Mouse (Mus musculus) forebrain, embryonic 15.5 days (tissue): ENCODE data around the gene Igfbp2. TPM values are rescaled to one million over a fixed set of nuclear protein-coding genes. Genes with fewer than 3 reads are reported as not detected.
A peak's percentile ranks its signal among the peaks of the same experiment; 100 is the strongest.

Experiments
- ATAC-seq: fragments of 200-750 bp; cut with Nextera tagmentation; replicated peaks from 2 replicates; pipeline ENCODE4 v1.8.0; 2017; ENCODE audit warnings: mild to moderate bottlenecking, moderate TSS enrichment, moderate library complexity
- H3K27ac ChIP-seq: fragments of 300-500 bp; sonication (generic); replicated peaks from 2 replicates; pipeline ENCODE4 v1.5.1; 2015; ENCODE audit warnings: mild to moderate bottlenecking, inconsistent platforms
- H3K27me3 ChIP-seq: fragments of 300-500 bp; sonication (generic); 2 replicates; pipeline ENCODE4 v1.6.1; 2015; ENCODE audit warnings: inconsistent platforms
- H3K36me3 ChIP-seq: fragments of 300-500 bp; sonication (generic); 2 replicates; pipeline ENCODE4 v1.6.1; 2015; ENCODE audit warnings: mild to moderate bottlenecking, inconsistent platforms
- H3K4me1 ChIP-seq: fragments of 300-500 bp; sonication (generic); 2 replicates; pipeline ENCODE4 v1.6.1; 2015; ENCODE audit warnings: inconsistent platforms
- H3K4me2 ChIP-seq: fragments of 300-500 bp; sonication (generic); replicated peaks from 2 replicates; pipeline ENCODE4 v1.6.1; 2015; ENCODE audit warnings: mild to moderate bottlenecking, inconsistent platforms
- H3K4me3 ChIP-seq: fragments of 300-500 bp; sonication (generic); 2 replicates; pipeline ENCODE4 v1.5.1; 2015; ENCODE audit warnings: mild to moderate bottlenecking, inconsistent platforms
- H3K9ac ChIP-seq: fragments of 300-500 bp; sonication (generic); replicated peaks from 2 replicates; pipeline ENCODE4 v1.6.1; 2015; ENCODE audit warnings: mild to moderate bottlenecking, inconsistent platforms
- H3K9me3 ChIP-seq: fragments of 300-500 bp; sonication (generic); 2 replicates; pipeline ENCODE4 v1.6.1; 2016; ENCODE audit warnings: inconsistent platforms
- WGBS: fragments of 180-500 bp; shearing (Covaris S2); methylation state at CpG from one replicate; pipeline ENCODE4 v1.1.7; 2015; ENCODE audit warnings: mixed read lengths; 5-methylcytosine and 5-hydroxymethylcytosine counted together
- polyA plus RNA-seq: library from polyadenylated mRNA; unstranded; fragments of >200 nt; fragmentation: Nextera tagmentation; extraction: Ambion mirVana; gene quantifications from 2 replicates; pipeline ENCODE4 v1.2.1, GENCODE M21; 2015

Igfbp2 gene
- polyA plus RNA-seq, 1 experiment from 2014 or later, result 343 TPM

DNA sequence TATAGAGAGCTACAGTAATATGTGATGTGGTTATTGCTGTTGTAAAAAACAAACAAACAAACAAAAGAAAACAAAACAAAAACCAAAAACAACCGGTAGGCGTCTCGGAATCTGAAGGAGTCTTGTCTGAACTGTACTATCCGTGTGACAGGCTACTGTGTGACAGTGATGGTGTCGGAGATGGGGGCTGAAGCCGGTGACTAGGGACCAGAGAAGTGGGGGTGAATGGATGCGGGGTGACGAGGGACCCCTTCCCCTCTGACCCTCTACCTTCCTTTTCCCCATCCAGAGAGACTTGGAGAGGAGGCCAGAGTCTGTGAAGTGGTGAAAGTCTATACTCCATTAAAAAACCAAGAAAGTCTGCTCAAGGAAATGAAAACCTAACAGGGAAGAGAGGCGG lies 34.0 kb downstream of the Igfbp2 start:
- Histone ChIP-seq H3K27me3 (no peaks in the 10 kb centered on the region), H3K36me3 (no peaks in the 10 kb centered on the region), H3K9ac (no peak overlapping the region), H3K27ac (0 out of 2 replicates have a peak overlapping the region, but pooled peaks have one; percentile 0), H3K4me1 (peaks cover 13% of the 10 kb centered on the region), H3K4me2 (no peak overlapping the region), H3K4me3 (no peak overlapping the region), H3K9me3 (no peaks in the 10 kb centered on the region)
- 86% methylated on average over 9 of the region's 9 CpGs for WGBS
- ATAC-seq, result no peak

DNA sequence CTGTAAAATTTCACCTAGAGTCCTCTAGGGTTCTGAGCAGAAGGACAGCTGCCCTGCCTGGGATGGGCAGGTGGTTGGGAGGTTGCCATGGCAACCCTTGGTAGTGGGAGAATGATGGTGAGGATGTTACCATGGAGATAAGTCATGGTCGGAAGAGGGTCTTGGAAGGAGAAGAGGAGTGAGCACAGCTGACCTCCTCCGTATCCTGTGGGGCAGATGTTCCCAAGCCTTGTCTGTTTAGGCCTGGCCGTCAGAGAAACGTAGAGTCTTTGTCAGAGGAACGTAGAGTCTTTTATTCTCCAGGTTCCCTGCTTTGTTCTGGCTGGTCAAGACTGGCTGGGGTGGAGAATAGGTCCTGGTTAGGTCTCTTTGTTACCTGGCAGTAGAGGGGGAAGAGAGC lies 34.6 kb downstream of the Igfbp2 start:
- Histone ChIP-seq H3K4me2 (no peak overlapping the region), H3K9ac (no peak overlapping the region), H3K9me3 (no peaks in the 10 kb centered on the region), H3K4me1 (peaks cover 13% of the 10 kb centered on the region), H3K36me3 (no peaks in the 10 kb centered on the region), H3K27me3 (no peaks in the 10 kb centered on the region), H3K27ac (0 out of 2 replicates have a peak overlapping the region, but pooled peaks have one; percentile 0), H3K4me3 (no peak overlapping the region)
- peak; percentile 32; the same call in 1 of the 2 replicates for ATAC-seq
- 46% methylated on average over 5 of the region's 5 CpGs for WGBS

DNA sequence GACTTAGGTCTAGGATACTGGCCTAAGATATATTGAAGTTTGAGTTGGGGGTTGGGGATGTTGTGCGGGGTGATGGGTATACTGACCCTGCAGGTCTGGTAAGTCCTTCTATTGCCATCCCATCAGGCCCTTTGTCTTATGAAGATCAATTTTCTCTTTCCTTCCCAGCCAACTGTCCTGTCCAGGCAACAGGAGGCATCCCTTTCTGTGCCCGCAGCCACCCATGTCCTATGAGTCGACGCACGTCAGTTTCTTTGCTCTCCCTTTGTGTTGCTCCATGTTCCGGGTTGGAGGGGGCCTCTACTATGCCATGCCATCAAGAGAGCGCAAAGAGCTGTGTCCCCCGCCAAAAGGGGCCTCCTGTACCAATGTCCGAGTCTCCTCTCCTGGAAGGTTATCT lies 35.7 kb downstream of the Igfbp2 start:
- no peak overlapping the region for H3K9ac ChIP-seq
- no peaks in the 10 kb centered on the region for H3K9me3 ChIP-seq
- H3K27me3 ChIP-seq, result no peaks in the 10 kb centered on the region
- no peak overlapping the region for H3K4me3 ChIP-seq
- H3K4me2 ChIP-seq, result no peak overlapping the region
- 95% methylated on average over 9 of the region's 9 CpGs for WGBS
- no peak overlapping the region for H3K27ac ChIP-seq
- no peak for ATAC-seq
- no peaks in the 10 kb centered on the region for H3K36me3 ChIP-seq
- peaks cover 7% of the 10 kb centered on the region for H3K4me1 ChIP-seq

DNA sequence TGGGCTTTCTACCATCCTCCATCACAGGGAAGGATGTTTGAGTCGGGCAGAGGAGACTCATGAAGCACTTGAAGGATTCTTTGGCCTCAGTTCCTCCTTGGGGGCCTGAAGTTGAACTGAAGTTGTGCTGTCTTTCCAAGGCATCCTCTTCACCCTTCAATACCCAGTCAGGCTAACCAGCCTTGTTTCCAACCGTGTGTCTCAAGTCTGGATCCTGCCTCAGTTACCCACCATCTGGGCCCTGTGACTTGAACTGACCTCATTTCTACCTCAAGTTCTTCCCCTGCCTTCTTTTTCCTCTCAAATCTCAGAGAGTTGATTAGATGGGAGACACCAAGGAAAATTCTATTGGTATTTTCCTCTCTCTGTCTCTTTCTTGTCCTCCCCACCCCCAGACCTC lies 36.2 kb downstream of the Igfbp2 start:
- no peak overlapping the region for H3K27ac ChIP-seq
- H3K4me2 ChIP-seq, result no peak overlapping the region
- H3K27me3 ChIP-seq, result no peaks in the 10 kb centered on the region
- no peak for ATAC-seq
- H3K4me3 ChIP-seq, result no peak overlapping the region
- 88% methylated on average over 2 of the region's 2 CpGs for WGBS
- H3K9ac ChIP-seq, result no peak overlapping the region
- H3K9me3 ChIP-seq, result no peaks in the 10 kb centered on the region
- H3K36me3 ChIP-seq, result no peaks in the 10 kb centered on the region
- H3K4me1 ChIP-seq, result peaks cover 7% of the 10 kb centered on the region

DNA sequence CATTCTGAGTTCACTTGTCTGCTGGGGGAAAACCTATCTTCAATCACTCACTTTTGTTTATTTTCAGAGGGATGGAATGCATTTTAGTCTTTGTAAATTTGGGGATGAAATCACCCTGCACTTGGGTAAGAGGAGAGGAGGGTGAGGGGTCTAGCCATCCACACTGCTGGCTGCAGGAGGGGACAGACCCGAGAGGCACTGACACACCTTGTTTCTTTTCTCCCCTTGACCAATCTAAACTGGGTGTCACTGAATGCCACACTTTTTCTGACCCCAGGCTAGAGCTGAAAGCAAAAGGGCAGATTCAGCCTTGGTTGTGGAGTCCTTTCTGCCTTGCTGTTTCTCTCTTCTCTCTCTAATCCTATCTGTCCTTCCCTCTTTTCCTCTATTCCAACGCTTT lies 37.4 kb downstream of the Igfbp2 start:
- Histone ChIP-seq H3K9me3 (no peaks in the 10 kb centered on the region), H3K27ac (no peak overlapping the region), H3K4me1 (peaks cover 15% of the 10 kb centered on the region), H3K9ac (no peak overlapping the region), H3K4me2 (no peak overlapping the region), H3K4me3 (no peak overlapping the region), H3K27me3 (no peaks in the 10 kb centered on the region), H3K36me3 (no peaks in the 10 kb centered on the region)
- ATAC-seq, result no peak
- WGBS, result 84% methylated on average over 2 of the region's 2 CpGs

DNA sequence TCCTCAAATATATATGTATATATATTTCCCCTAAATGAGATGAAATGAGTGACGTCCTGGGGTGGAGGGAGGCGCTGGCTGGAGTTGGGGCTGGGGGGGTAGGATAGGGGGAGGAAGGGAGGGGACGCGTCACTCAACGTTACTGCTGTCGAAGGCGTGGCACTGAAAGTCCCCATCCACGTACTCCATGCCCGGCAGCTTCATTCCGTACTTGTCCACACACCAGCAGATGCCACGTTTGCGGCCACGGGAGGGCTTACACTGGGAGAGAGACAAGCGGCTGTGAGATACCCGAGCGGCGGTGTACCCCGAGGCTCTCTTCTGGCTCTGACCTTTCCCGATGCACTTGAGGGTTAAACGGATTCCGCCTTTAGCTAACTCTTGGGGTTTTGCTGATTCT lies 37.9 kb downstream of the Igfbp2 start:
- H3K27me3 ChIP-seq, result no peaks in the 10 kb centered on the region
- no peaks in the 10 kb centered on the region for H3K36me3 ChIP-seq
- no peak overlapping the region for H3K4me3 ChIP-seq
- H3K9me3 ChIP-seq, result no peaks in the 10 kb centered on the region
- H3K4me2 ChIP-seq, result no peak overlapping the region
- WGBS, result 89% methylated on average over 21 of the region's 21 CpGs
- peaks cover 15% of the 10 kb centered on the region for H3K4me1 ChIP-seq
- no peak for ATAC-seq
- H3K27ac ChIP-seq, result no peak overlapping the region
- no peak overlapping the region for H3K9ac ChIP-seq

DNA sequence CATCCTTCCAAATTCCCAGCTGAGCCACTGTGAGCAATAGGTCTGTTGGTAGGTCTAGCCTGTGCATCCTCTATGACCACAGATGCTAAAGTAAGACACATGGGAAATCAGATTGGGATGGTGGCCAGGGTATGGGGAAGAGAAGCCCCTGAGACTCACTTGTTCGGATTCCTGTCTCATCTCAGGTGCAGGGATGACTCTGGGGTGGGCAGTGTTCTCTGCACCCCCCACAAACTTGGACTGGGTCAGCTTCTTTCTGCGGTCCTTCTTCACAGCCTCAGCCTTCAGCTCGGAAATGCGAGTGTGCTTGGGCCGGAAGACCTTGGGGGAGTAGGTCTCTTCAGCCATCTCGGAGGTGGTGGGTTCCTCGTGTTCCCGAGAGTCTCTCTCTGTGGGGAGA lies 39.4 kb downstream of the Igfbp2 start:
- Histone ChIP-seq H3K4me3 (no peak overlapping the region), H3K9ac (no peak overlapping the region), H3K27ac (no peak overlapping the region), H3K4me2 (no peak overlapping the region), H3K36me3 (no peaks in the 10 kb centered on the region), H3K4me1 (peaks cover 17% of the 10 kb centered on the region), H3K9me3 (no peaks in the 10 kb centered on the region), H3K27me3 (no peaks in the 10 kb centered on the region)
- 90% methylated on average over 8 of the region's 8 CpGs for WGBS
- ATAC-seq, result no peak

DNA sequence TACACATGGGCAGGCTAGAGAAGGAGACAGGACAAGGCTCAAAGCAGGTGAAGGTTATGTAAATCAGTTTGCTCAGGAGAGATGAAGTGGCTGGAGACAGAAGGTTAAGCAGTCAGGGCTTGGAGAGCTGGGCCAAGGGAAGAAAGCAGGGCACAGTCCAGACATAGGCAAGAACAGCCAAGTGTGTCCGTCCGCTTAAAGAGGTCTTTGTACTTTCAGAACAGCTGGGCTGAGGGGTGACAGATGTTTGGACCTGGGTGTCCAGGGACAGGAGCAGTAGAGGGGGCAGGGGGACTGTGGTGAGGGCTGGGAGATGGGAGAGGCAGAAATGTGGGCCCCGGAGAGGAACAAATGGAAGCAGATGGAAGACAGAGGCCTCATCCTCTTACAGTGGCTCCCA lies 40.0 kb downstream of the Igfbp2 start:
- Histone ChIP-seq H3K4me3 (no peak overlapping the region), H3K27me3 (no peaks in the 10 kb centered on the region), H3K9ac (no peak overlapping the region), H3K4me1 (peaks cover 11% of the 10 kb centered on the region), H3K27ac (no peak overlapping the region), H3K36me3 (no peaks in the 10 kb centered on the region), H3K9me3 (no peaks in the 10 kb centered on the region), H3K4me2 (no peak overlapping the region)
- ATAC-seq, result no peak
- WGBS, result 83% methylated on average over 3 of the region's 3 CpGs

DNA sequence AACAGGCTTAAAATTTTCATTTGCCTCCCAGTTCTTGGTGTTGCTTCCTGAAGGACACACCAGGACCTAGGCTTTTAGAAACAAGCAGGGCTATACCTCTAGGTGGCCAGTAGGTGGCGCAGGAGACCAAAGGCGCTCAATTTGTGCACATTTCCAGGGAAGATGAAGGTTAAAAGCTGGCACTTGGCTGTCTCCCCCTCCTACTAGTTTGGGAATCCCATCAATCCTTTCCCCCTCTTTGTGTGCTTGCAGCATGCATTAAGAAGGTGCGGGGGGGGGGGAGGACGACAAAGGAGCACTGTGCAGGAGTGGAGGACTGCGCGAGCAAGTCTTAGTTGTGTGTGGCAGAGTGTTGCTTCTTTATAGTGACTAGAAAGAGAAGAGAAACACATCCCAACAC lies 41.6 kb downstream of the Igfbp2 start:
- 0 out of 2 replicates have a peak overlapping the region, but pooled peaks have one; percentile 25 for H3K27ac ChIP-seq
- H3K9ac ChIP-seq, result no peak overlapping the region
- ATAC-seq, result peak; percentile 33
- WGBS, result 2% methylated on average over 6 of the region's 6 CpGs
- no peak overlapping the region for H3K4me2 ChIP-seq
- H3K4me3 ChIP-seq, result no peak overlapping the region
- H3K36me3 ChIP-seq, result no peaks in the 10 kb centered on the region
- H3K4me1 ChIP-seq, result peaks cover 24% of the 10 kb centered on the region
- no peaks in the 10 kb centered on the region for H3K9me3 ChIP-seq
- H3K27me3 ChIP-seq, result no peaks in the 10 kb centered on the region

DNA sequence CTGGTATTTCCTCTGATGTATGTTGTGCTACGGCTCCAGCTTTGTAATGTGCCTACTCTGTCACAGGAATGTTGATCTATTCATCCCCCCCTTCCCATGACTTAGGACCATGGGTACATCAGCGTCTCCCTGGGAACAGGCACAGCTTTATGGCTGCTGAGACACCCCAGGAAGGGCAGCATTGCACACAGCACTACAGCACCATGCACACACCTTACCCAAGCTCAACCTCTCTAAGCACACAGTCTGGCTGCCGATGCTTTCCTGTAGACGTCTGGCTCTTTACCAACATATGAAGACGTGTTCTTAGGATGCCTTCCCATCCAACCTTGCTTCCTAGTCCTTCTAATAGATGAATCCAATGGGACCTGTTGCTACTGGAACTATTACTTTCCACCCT lies 42.1 kb downstream of the Igfbp2 start:
- no peaks in the 10 kb centered on the region for H3K36me3 ChIP-seq
- no peak overlapping the region for H3K4me3 ChIP-seq
- H3K4me1 ChIP-seq, result peaks cover 25% of the 10 kb centered on the region
- no peaks in the 10 kb centered on the region for H3K27me3 ChIP-seq
- no peak overlapping the region for H3K4me2 ChIP-seq
- no peak for ATAC-seq
- no peaks in the 10 kb centered on the region for H3K9me3 ChIP-seq
- no peak overlapping the region for H3K9ac ChIP-seq
- no peak overlapping the region for H3K27ac ChIP-seq
- WGBS, result 52% methylated on average over 5 of the region's 5 CpGs

DNA sequence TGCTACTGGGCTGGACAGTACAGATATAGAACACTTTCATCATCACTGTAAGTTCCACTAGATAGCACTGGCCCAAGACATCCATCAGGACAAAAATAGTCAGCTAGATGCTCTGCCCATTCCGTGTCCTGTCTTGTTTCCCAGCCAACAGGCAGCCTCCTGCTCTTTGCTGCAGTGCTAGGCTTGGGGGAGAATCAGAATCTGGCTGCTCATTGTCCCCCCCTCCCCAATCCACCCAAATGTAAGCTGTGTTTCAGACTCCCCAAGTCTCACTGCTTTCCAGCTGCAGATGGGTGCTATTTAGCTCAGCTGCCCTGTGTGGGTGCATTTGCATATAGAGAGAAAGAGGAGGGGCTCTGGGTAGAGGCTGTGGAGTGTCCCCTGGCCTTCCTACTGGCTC lies 43.0 kb downstream of the Igfbp2 start:
- H3K4me2 ChIP-seq, result no peak overlapping the region
- 23% methylated on average over 1 of the region's 1 CpGs for WGBS
- H3K4me1 ChIP-seq, result peaks cover 33% of the 10 kb centered on the region
- H3K36me3 ChIP-seq, result no peaks in the 10 kb centered on the region
- no peak overlapping the region for H3K27ac ChIP-seq
- H3K9ac ChIP-seq, result no peak overlapping the region
- no peak for ATAC-seq
- no peaks in the 10 kb centered on the region for H3K9me3 ChIP-seq
- H3K4me3 ChIP-seq, result no peak overlapping the region
- H3K27me3 ChIP-seq, result no peaks in the 10 kb centered on the region

DNA sequence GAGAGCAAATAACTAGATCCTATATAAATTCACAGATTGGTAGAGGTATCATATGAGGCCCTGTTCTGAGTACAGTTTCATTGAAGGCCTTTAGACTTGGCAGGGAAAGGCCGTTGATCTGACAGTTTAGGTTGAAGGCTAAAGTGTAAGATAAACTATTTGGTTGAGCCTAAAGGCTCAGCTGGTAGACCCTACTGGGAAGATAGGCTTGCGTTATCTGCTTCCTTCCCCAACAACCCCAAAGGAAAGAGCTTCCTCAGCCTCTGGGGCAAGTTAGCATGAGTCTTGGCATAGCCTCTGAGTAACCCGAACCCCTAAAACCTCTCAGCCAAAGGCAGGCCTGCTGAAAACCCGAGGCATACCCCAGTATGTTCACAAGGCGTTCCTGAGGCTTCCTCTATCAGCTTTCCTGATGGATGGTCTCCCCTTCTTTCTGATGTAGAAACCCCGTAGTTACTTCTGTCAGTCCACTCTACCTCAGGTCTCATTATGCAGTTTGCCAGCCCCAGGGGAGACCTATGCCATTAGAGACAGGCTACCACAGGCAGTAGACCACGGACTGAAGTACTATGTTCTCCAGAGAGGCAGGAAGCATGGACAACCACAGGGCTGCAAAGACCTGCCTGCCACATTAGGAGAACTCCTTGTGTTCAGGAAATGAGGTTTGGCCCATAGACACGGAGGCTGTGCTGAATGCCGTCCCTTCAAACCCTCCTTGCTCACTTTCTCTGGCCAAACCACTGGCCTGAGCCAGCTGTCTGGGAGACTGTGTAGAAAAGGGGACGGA lies 44.3 kb downstream of the Igfbp2 start:
- WGBS, result 81% methylated on average over 10 of the region's 10 CpGs
- Histone ChIP-seq H3K9me3 (no peaks in the 10 kb centered on the region), H3K27ac (no peak overlapping the region), H3K27me3 (no peaks in the 10 kb centered on the region), H3K9ac (no peak overlapping the region), H3K4me1 (peaks cover 45% of the 10 kb centered on the region), H3K4me3 (no peak overlapping the region), H3K36me3 (no peaks in the 10 kb centered on the region), H3K4me2 (no peak overlapping the region)
- no peak for ATAC-seq

DNA sequence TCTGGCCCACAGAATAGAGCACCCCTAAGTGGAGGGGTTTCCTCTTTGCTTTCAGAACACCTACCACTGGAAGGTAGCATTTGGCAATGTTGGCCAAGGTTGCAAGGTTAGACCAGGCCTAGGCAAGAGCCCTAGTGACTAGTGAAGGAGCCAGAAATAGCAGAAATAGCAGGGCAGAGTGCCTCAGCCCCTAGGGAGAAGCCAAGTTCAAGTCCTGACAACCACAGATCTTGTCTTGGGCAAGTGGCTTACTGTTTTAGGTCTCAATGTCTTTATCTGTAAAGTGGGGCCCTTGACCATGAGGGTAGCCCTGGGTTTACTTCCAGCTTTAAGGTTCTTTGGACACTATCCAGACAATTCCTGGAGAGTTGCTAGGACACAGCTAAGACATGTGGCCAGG lies 45.0 kb downstream of the Igfbp2 start:
- peaks cover 51% of the 10 kb centered on the region for H3K4me1 ChIP-seq
- no peak overlapping the region for H3K27ac ChIP-seq
- no peaks in the 10 kb centered on the region for H3K36me3 ChIP-seq
- H3K9ac ChIP-seq, result no peak overlapping the region
- no peaks in the 10 kb centered on the region for H3K9me3 ChIP-seq
- H3K27me3 ChIP-seq, result no peaks in the 10 kb centered on the region
- ATAC-seq, result no peak
- no peak overlapping the region for H3K4me2 ChIP-seq
- H3K4me3 ChIP-seq, result no peak overlapping the region
